Mouse (Mus musculus): ENCODE results near the gene Alkbh2. TPM values are rescaled to one million over a fixed set of nuclear protein-coding genes. Genes with fewer than 3 reads are reported as not detected.

Gene Alkbh2
- polyA plus RNA-seq (2012; rRNA removed): 8.4 and 9.6 TPM in 2 replicates

- DNase-seq: peak; percentile 82
- no peaks in the 10 kb centered on the region for H3K36me3 ChIP-seq (ENCODE audit: control insufficient read depth, insufficient read depth, low read length)
- under 1% methylated on average over 69 of the region's 69 CpGs for WGBS
- H3K27me3 ChIP-seq (replicated peaks; ENCODE audit: control insufficient read depth, insufficient read depth, low read length): no peaks in the 10 kb centered on the region
- 0 out of 2 replicates have a peak, but pooled peaks cover 5% of the 10 kb centered on the region for H3K4me1 ChIP-seq (ENCODE audit: control insufficient read depth, insufficient read depth, low read length)
- peak within 1 kb of the TSS; percentile 62 for H3K4me3 ChIP-seq (ENCODE audit: insufficient read depth, low read depth, low read length)
- no peak for TF ChIP-seq POLR2A (IDR thresholded peaks at IDR 0.05; ENCODE audit: low read depth, low read length)
- TF ChIP-seq CTCF (conservative IDR thresholded peaks at IDR 0.05; ENCODE audit: insufficient read depth, insufficient read length, low read depth, low read length): peak; percentile 88
- peak within 1 kb of the TSS; percentile 58 for H3K27ac ChIP-seq (ENCODE audit: insufficient read depth, low read depth, low read length)
Observed at GRCm38 (mm10) chr5:114127374-114128349, at the start of gene Alkbh2. TSS of gene Alkbh2 (minus strand) at chr5:114128218.

DNA sequence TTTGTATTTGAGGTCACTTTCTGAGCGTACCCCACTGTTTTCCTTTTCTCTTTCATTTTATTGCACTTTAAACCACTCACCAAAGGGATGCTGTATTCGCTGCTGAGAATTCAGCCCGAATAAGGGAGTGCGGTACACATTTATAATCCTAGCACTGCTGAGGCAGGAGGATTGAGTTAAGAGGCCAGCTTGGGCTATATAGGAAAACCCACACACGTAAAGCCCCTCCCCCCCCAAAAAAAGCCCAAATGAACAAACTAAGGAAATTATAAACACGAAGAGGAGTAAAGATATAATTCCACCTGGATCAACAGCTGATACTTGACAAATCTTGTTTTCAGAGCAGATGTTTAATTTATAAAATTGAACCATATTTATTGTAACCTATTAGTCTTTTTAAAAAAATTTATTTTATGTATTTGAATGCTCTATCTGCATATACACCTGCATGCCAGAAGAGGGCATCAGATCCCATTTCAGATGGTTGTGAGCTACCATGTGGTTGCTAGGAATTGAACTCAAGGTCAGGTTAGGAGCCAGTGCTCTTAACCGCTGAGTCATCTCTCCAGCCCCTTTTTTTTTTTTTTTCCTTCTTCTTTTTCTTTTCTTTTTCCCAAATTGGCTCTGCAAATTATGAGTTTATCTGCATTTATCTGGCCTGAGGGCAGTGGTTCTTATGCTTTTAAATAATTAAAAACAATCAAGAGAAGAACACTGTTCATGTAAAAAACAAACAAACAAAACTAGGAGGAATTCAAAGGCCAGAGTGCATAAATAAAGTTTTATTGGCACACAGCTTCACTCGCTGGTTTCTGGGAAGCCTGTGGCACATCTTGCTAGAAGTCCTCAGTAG lies 48.8 kb upstream of the Alkbh2 start:
- TF ChIP-seq CTCF (conservative IDR thresholded peaks at IDR 0.05; ENCODE audit: insufficient read depth, insufficient read length, low read depth, low read length) (no peak), POLR2A (IDR thresholded peaks at IDR 0.05; ENCODE audit: low read depth, low read length) (no peak)
- H3K27ac ChIP-seq (ENCODE audit: insufficient read depth, low read depth, low read length): peak overlapping the region; percentile 84
- peaks cover 4% of the 10 kb centered on the region; the same call in 1 of the 2 replicates for H3K4me1 ChIP-seq (ENCODE audit: control insufficient read depth, insufficient read depth, low read length)
- WGBS: 55% methylated on average over 8 of the region's 8 CpGs
- H3K27me3 ChIP-seq (replicated peaks; ENCODE audit: control insufficient read depth, insufficient read depth, low read length): no peaks in the 10 kb centered on the region
- peak overlapping the region; percentile 75 for H3K4me3 ChIP-seq (ENCODE audit: insufficient read depth, low read depth, low read length)
- no peaks in the 10 kb centered on the region for H3K36me3 ChIP-seq (ENCODE audit: control insufficient read depth, insufficient read depth, low read length)
- no peak for DNase-seq

- peak overlapping the region; percentile 75 for H3K4me3 ChIP-seq (ENCODE audit: insufficient read depth, low read depth, low read length)
- peaks cover 4% of the 10 kb centered on the region; the same call in 1 of the 2 replicates for H3K4me1 ChIP-seq (ENCODE audit: control insufficient read depth, insufficient read depth, low read length)
- peak; percentile 98 for DNase-seq
- peak overlapping the region; percentile 84 for H3K27ac ChIP-seq (ENCODE audit: insufficient read depth, low read depth, low read length)
- WGBS: 1% methylated on average over 25 of the region's 26 CpGs
- H3K36me3 ChIP-seq (ENCODE audit: control insufficient read depth, insufficient read depth, low read length): no peaks in the 10 kb centered on the region
- TF ChIP-seq POLR2A (IDR thresholded peaks at IDR 0.05; ENCODE audit: low read depth, low read length): peak; percentile 55
- TF ChIP-seq CTCF (conservative IDR thresholded peaks at IDR 0.05; ENCODE audit: insufficient read depth, insufficient read length, low read depth, low read length): no peak
- no peaks in the 10 kb centered on the region for H3K27me3 ChIP-seq (replicated peaks; ENCODE audit: control insufficient read depth, insufficient read depth, low read length)
Observed at GRCm38 (mm10) chr5:114175596-114176171, 47.7 kb upstream of the Alkbh2 start.

GRCm38 (mm10) chr5:114174639-114175038 lies 46.6 kb upstream of the Alkbh2 start:
- Histone ChIP-seq H3K27me3 (replicated peaks; ENCODE audit: control insufficient read depth, insufficient read depth, low read length) (no peaks in the 10 kb centered on the region), H3K36me3 (ENCODE audit: control insufficient read depth, insufficient read depth, low read length) (no peaks in the 10 kb centered on the region), H3K4me3 (ENCODE audit: insufficient read depth, low read depth, low read length) (no peak overlapping the region), H3K27ac (ENCODE audit: insufficient read depth, low read depth, low read length) (no peak overlapping the region), H3K4me1 (ENCODE audit: control insufficient read depth, insufficient read depth, low read length) (peaks cover 4% of the 10 kb centered on the region; the same call in 1 of the 2 replicates)
- peak; percentile 43 for DNase-seq
- 17% methylated on average over 16 of the region's 16 CpGs for WGBS
- TF ChIP-seq POLR2A (IDR thresholded peaks at IDR 0.05; ENCODE audit: low read depth, low read length) (no peak), CTCF (conservative IDR thresholded peaks at IDR 0.05; ENCODE audit: insufficient read depth, insufficient read length, low read depth, low read length) (peak; percentile 38; the same call in 1 of the 2 replicates)

- 13% methylated on average over 16 of the region's 16 CpGs for WGBS
- TF ChIP-seq CTCF (conservative IDR thresholded peaks at IDR 0.05; ENCODE audit: insufficient read depth, insufficient read length, low read depth, low read length) (no peak), POLR2A (IDR thresholded peaks at IDR 0.05; ENCODE audit: low read depth, low read length) (no peak)
- Histone ChIP-seq H3K27ac (ENCODE audit: insufficient read depth, low read depth, low read length) (no peak overlapping the region), H3K27me3 (replicated peaks; ENCODE audit: control insufficient read depth, insufficient read depth, low read length) (no peaks in the 10 kb centered on the region), H3K36me3 (ENCODE audit: control insufficient read depth, insufficient read depth, low read length) (no peaks in the 10 kb centered on the region), H3K4me1 (ENCODE audit: control insufficient read depth, insufficient read depth, low read length) (peaks cover 4% of the 10 kb centered on the region; the same call in 1 of the 2 replicates), H3K4me3 (ENCODE audit: insufficient read depth, low read depth, low read length) (no peak overlapping the region)
- no peak for DNase-seq
Observed at GRCm38 (mm10) chr5:114173877-114174581, 46.0 kb upstream of the Alkbh2 start.

DNA sequence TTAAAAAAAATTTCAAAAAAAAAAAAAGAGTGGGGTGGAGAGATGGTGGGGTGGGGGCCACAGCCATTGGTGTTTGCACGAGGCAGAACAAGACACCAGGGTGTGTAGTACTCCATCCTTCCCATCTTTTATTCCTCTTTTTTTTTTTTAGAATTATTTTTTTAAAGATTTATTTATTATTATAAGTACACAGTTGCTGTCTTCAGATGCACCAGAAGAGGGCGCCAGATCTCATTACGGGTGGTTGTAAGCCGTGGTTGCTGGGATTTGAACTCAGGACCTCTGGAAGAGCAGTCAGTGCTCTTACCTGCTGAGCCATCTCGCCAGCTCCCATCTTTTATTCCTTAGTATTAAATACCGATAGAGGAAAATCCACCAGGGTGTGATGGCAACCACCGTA lies 45.4 kb upstream of the Alkbh2 start:
- DNase-seq: no peak
- TF ChIP-seq CTCF (conservative IDR thresholded peaks at IDR 0.05; ENCODE audit: insufficient read depth, insufficient read length, low read depth, low read length) (0 out of 2 replicates have a peak, but pooled peaks have one; percentile 11), POLR2A (IDR thresholded peaks at IDR 0.05; ENCODE audit: low read depth, low read length) (no peak)
- Histone ChIP-seq H3K4me1 (ENCODE audit: control insufficient read depth, insufficient read depth, low read length) (peaks cover 4% of the 10 kb centered on the region; the same call in 1 of the 2 replicates), H3K27ac (ENCODE audit: insufficient read depth, low read depth, low read length) (no peak overlapping the region), H3K27me3 (replicated peaks; ENCODE audit: control insufficient read depth, insufficient read depth, low read length) (no peaks in the 10 kb centered on the region), H3K36me3 (ENCODE audit: control insufficient read depth, insufficient read depth, low read length) (no peaks in the 10 kb centered on the region), H3K4me3 (ENCODE audit: insufficient read depth, low read depth, low read length) (no peak overlapping the region)
- WGBS: 75% methylated on average over 7 of the region's 7 CpGs
